Comparison of ENCODE assay signal across 9 mouse cellular contexts in genomic region chr11:11114234-11115030, GRCm38 (mm10). TPM values are rescaled to one million over a fixed set of nuclear protein-coding genes. Genes with fewer than 3 reads are reported as not detected.
DNase-seq lines count a peak whose midpoint lies in the region; ATAC-seq and TF ChIP-seq lines count a peak whose summit lies in the region.
"Had no signal": no experiment of that assay in that cellular context is flagged by ENCODE, and none has a peak within 500 bp of the region (broad histone marks: within the 10 kb centered on the region; RNA-seq: fewer than 3 reads in every experiment).

No protein-coding gene starts in this region.

- ATAC-seq in lung, embryonic 16.5 days (ENCODE audit: low read depth): peak; percentile 34
- ATAC-seq in intestine, embryonic 15.5 days: peak; percentile 55; the same call in 1 of the 2 replicates
- no peak for ATAC-seq in megakaryocyte-erythroid progenitor cell, adult 5-6 weeks (replicated peaks; ENCODE audit: low FRiP score, low TSS enrichment, poor library complexity, severe bottlenecking)
- no peak for ATAC-seq in erythroid progenitor cell, adult 5-6 weeks (replicated peaks; ENCODE audit: low FRiP score, poor library complexity, severe bottlenecking)

- H3K4me3 ChIP-seq in lung, embryonic 16.5 days (ENCODE audit: low read length): peak overlapping the region; percentile 46
- H3K4me3 ChIP-seq in lung, adult 2 months (replicated peaks; ENCODE audit: extremely low read depth, low read depth, low read length): no peak overlapping the region
- H3K4me3 ChIP-seq in intestine, embryonic 15.5 days (replicated peaks): peak overlapping the region; percentile 34
- H3K4me3 ChIP-seq in olfactory bulb, adult 2 months (ENCODE audit: insufficient read depth, low read depth, low read length): peak overlapping the region; percentile 61
- H3K4me3 ChIP-seq: liver, embryonic 15.5 days had no signal

- H3K4me1 ChIP-seq in lung, embryonic 16.5 days (replicated peaks; ENCODE audit: control insufficient read depth, insufficient read depth, low read length): peaks cover 15% of the 10 kb centered on the region
- no peaks in the 10 kb centered on the region for H3K4me1 ChIP-seq in lung, adult 2 months (ENCODE audit: control insufficient read depth, insufficient read depth, low read length)
- H3K4me1 ChIP-seq in intestine, embryonic 15.5 days (replicated peaks): peaks cover 27% of the 10 kb centered on the region
- peaks cover 16% of the 10 kb centered on the region for H3K4me1 ChIP-seq in olfactory bulb, adult 2 months (ENCODE audit: control insufficient read depth, insufficient read depth, low read length)
- H3K4me1 ChIP-seq: liver, embryonic 15.5 days had no signal

- peak overlapping the region; percentile 93 for H3K4me2 ChIP-seq in lung, embryonic 16.5 days (ENCODE audit: low read depth, low read length)
- peak overlapping the region; percentile 84 for H3K4me2 ChIP-seq in intestine, embryonic 15.5 days (replicated peaks)

- no peak for TF ChIP-seq POLR2A in lung, adult 2 months (IDR thresholded peaks at IDR 0.05; ENCODE audit: borderline replicate concordance, extremely low read depth, low read depth, low read length)
- no peak for TF ChIP-seq POLR2A in olfactory bulb, adult 2 months (IDR thresholded peaks at IDR 0.05; ENCODE audit: insufficient read depth, low read depth, low read length)

- TF ChIP-seq CTCF in lung, adult 2 months (IDR thresholded peaks at IDR 0.05; ENCODE audit: insufficient read depth, low read length): no peak
- TF ChIP-seq CTCF in olfactory bulb, adult 2 months (IDR thresholded peaks at IDR 0.05; ENCODE audit: insufficient read depth, low read depth, low read length): no peak

- no peaks in the 10 kb centered on the region for H3K9me3 ChIP-seq in lung, embryonic 16.5 days (ENCODE audit: control insufficient read depth, low read length)
- H3K9me3 ChIP-seq in intestine, embryonic 15.5 days: no peaks in the 10 kb centered on the region
- H3K9me3 ChIP-seq: liver, embryonic 15.5 days had no signal

- WGBS in lung, embryonic 16.5 days: 1% methylated on average over 34 of the region's 34 CpGs
- 2% methylated on average over 34 of the region's 34 CpGs for WGBS in lung, adult 2 months
- WGBS in intestine, embryonic 15.5 days: under 1% methylated on average over 34 of the region's 34 CpGs
- WGBS in olfactory bulb, adult 2 months: under 1% methylated on average over 34 of the region's 34 CpGs

- peak; percentile 6 to 7 for DNase-seq in cerebellum, postnatal 25 days
- no peak for DNase-seq in cerebellum, adult 11 months
- no peak for DNase-seq in lung, adult 2 months

- peak overlapping the region; percentile 43; the same call in 1 of the 2 replicates for H3K9ac ChIP-seq in lung, embryonic 16.5 days (ENCODE audit: low read length)
- no peak overlapping the region for H3K9ac ChIP-seq in intestine, embryonic 15.5 days
- H3K9ac ChIP-seq: liver, embryonic 15.5 days had no signal

- H3K36me3 ChIP-seq in lung, embryonic 16.5 days (ENCODE audit: control insufficient read depth, insufficient read depth, low read length): no peaks in the 10 kb centered on the region
- no peaks in the 10 kb centered on the region for H3K36me3 ChIP-seq in intestine, embryonic 15.5 days
- H3K36me3 ChIP-seq: liver, embryonic 15.5 days had no signal

- no peak overlapping the region for H3K27ac ChIP-seq in lung, embryonic 16.5 days (ENCODE audit: low read length)
- H3K27ac ChIP-seq in intestine, embryonic 15.5 days: no peak overlapping the region
- peak overlapping the region; percentile 22 for H3K27ac ChIP-seq in olfactory bulb, adult 2 months (ENCODE audit: insufficient read depth, low read depth, low read length)
- H3K27ac ChIP-seq: liver, embryonic 15.5 days had no signal

- peaks cover 38% of the 10 kb centered on the region for H3K27me3 ChIP-seq in lung, embryonic 16.5 days (ENCODE audit: control insufficient read depth, insufficient read depth, low read depth, low read length)
- peaks cover 49% of the 10 kb centered on the region for H3K27me3 ChIP-seq in intestine, embryonic 15.5 days (replicated peaks)

RNA-seq across cellular contexts. Expression of gene Vwc2, which starts 0.4 kb away (rescaled TPM):
- 0.74 and 0.88 TPM in 2 replicates for polyA plus RNA-seq in lung, embryonic 16.5 days (2015; fragmentation: Nextera tagmentation; extraction: Ambion mirVana)
- polyA plus RNA-seq in lung, adult 2 months (2012; rRNA removed): 0.27 and 0.51 TPM in 2 replicates
- 0.50 and 0.62 TPM in 2 replicates for polyA plus RNA-seq in intestine, embryonic 15.5 days (2015; fragmentation: Nextera tagmentation; extraction: Ambion mirVana)
- not detected in 2 replicates for polyA plus RNA-seq in olfactory bulb, adult 2 months (2012; ENCODE audit: insufficient read depth, insufficient read length, low replicate concordance, missing spikeins)
- total RNA-seq in megakaryocyte-erythroid progenitor cell, adult 5-6 weeks (2014; fragmentation: Nextera tagmentation): not detected in 2 replicates
- not detected in 2 replicates for total RNA-seq in megakaryocyte-erythroid progenitor cell, adult 5-6 weeks (2017)
- total RNA-seq in erythroid progenitor cell, adult 5-6 weeks (2015; ENCODE audit: low replicate concordance): not detected in 2 replicates
- not detected in 2 replicates for total RNA-seq in erythroid progenitor cell, adult 5-6 weeks (2017; ENCODE audit: low replicate concordance)

Comparison
In these comparisons a context has a peak if more than half of its experiments do, and no peak if none do; other contexts are left out.
1. DNase-seq: peak in cerebellum, postnatal 25 days (2 of 2); none in cerebellum, adult 11 months (single experiment) and lung, adult 2 months (single experiment).
2. ATAC-seq: peak in lung, embryonic 16.5 days (single experiment) and intestine, embryonic 15.5 days (single experiment); none in megakaryocyte-erythroid progenitor cell, adult 5-6 weeks (single experiment) and erythroid progenitor cell, adult 5-6 weeks (single experiment).